Mouse (Mus musculus): Measurements from ENCODE around the gene Gprc5d. TPM values are rescaled to one million over a fixed set of nuclear protein-coding genes. Genes with fewer than 3 reads are reported as not detected.

Gene Gprc5d
- total and polyA plus RNA-seq, 3 experiments, result not detected

- ATAC-seq (ENCODE audit: extremely low read depth, insufficient number of reproducible peaks, low FRiP score, poor library complexity, severe bottlenecking), result no peak
- Histone ChIP-seq H3K27me3 (ENCODE audit: insufficient read depth, low read length) (no peaks in the 10 kb centered on the region), H3K36me3 (replicated peaks) (peaks cover 62% of the 10 kb centered on the region), H3K4me3 (ENCODE audit: low read depth, low read length) (no peak overlapping the region), H3K9me3 (replicated peaks) (peaks cover 26% of the 10 kb centered on the region), H3K4me1 (ENCODE audit: insufficient read depth, low read depth, low read length) (no peaks in the 10 kb centered on the region)
- DNase-seq (ENCODE audit: low spot score), result no peak
- TF ChIP-seq GATA1 (IDR thresholded peaks at IDR 0.05; ENCODE audit: borderline replicate concordance, low read length), result no peak
- no peak for TF ChIP-seq CTCF (IDR thresholded peaks at IDR 0.05; ENCODE audit: low read depth, low read length)
- no peak for TF ChIP-seq GATA2 (IDR thresholded peaks at IDR 0.05; ENCODE audit: borderline replicate concordance, low read depth, low read length)
- no peak for TF ChIP-seq POLR2AphosphoS5 (IDR thresholded peaks at IDR 0.05; ENCODE audit: insufficient replicate concordance, low read depth, low read length)
- no peak for TF ChIP-seq TAL1 (conservative IDR thresholded peaks at IDR 0.05; ENCODE audit: low read depth, low read length)
Observed at GRCm38 (mm10) chr6:135138746-135139145, 20.7 kb upstream of the Gprc5d start.

- no peak for ATAC-seq (ENCODE audit: extremely low read depth, insufficient number of reproducible peaks, low FRiP score, poor library complexity, severe bottlenecking)
- TF ChIP-seq POLR2AphosphoS5 (IDR thresholded peaks at IDR 0.05; ENCODE audit: insufficient replicate concordance, low read depth, low read length) (no peak), CTCF (IDR thresholded peaks at IDR 0.05; ENCODE audit: low read depth, low read length) (no peak), GATA1 (IDR thresholded peaks at IDR 0.05; ENCODE audit: borderline replicate concordance, low read length) (no peak), TAL1 (conservative IDR thresholded peaks at IDR 0.05; ENCODE audit: low read depth, low read length) (no peak), GATA2 (IDR thresholded peaks at IDR 0.05; ENCODE audit: borderline replicate concordance, low read depth, low read length) (no peak)
- peaks cover 28% of the 10 kb centered on the region for H3K9me3 ChIP-seq (replicated peaks)
- no peak for DNase-seq (ENCODE audit: low spot score)
- peaks cover 56% of the 10 kb centered on the region for H3K36me3 ChIP-seq (replicated peaks)
- H3K4me3 ChIP-seq (ENCODE audit: low read depth, low read length), result no peak overlapping the region
- no peaks in the 10 kb centered on the region for H3K4me1 ChIP-seq (ENCODE audit: insufficient read depth, low read depth, low read length)
- no peaks in the 10 kb centered on the region for H3K27me3 ChIP-seq (ENCODE audit: insufficient read depth, low read length)
Observed at GRCm38 (mm10) chr6:135138207-135138606, 20.1 kb upstream of the Gprc5d start.

GRCm38 (mm10) chr6:135137736-135138135 lies 19.7 kb upstream of the Gprc5d start:
- peaks cover 28% of the 10 kb centered on the region for H3K9me3 ChIP-seq (replicated peaks)
- no peaks in the 10 kb centered on the region for H3K4me1 ChIP-seq (ENCODE audit: insufficient read depth, low read depth, low read length)
- no peak overlapping the region for H3K4me3 ChIP-seq (ENCODE audit: low read depth, low read length)
- DNase-seq (ENCODE audit: low spot score) (no peak), ATAC-seq (ENCODE audit: extremely low read depth, insufficient number of reproducible peaks, low FRiP score, poor library complexity, severe bottlenecking) (no peak)
- peaks cover 52% of the 10 kb centered on the region for H3K36me3 ChIP-seq (replicated peaks)
- TF ChIP-seq GATA2 (IDR thresholded peaks at IDR 0.05; ENCODE audit: borderline replicate concordance, low read depth, low read length), result no peak
- TF ChIP-seq CTCF (IDR thresholded peaks at IDR 0.05; ENCODE audit: low read depth, low read length), result no peak
- no peak for TF ChIP-seq POLR2AphosphoS5 (IDR thresholded peaks at IDR 0.05; ENCODE audit: insufficient replicate concordance, low read depth, low read length)
- no peak for TF ChIP-seq TAL1 (conservative IDR thresholded peaks at IDR 0.05; ENCODE audit: low read depth, low read length)
- no peak for TF ChIP-seq GATA1 (IDR thresholded peaks at IDR 0.05; ENCODE audit: borderline replicate concordance, low read length)
- no peaks in the 10 kb centered on the region for H3K27me3 ChIP-seq (ENCODE audit: insufficient read depth, low read length)

- H3K9me3 ChIP-seq (replicated peaks), result peaks cover 28% of the 10 kb centered on the region
- H3K4me3 ChIP-seq (ENCODE audit: low read depth, low read length), result no peak overlapping the region
- no peaks in the 10 kb centered on the region for H3K4me1 ChIP-seq (ENCODE audit: insufficient read depth, low read depth, low read length)
- ATAC-seq (ENCODE audit: extremely low read depth, insufficient number of reproducible peaks, low FRiP score, poor library complexity, severe bottlenecking), result no peak
- no peak for DNase-seq (ENCODE audit: low spot score)
- TF ChIP-seq GATA2 (IDR thresholded peaks at IDR 0.05; ENCODE audit: borderline replicate concordance, low read depth, low read length), result no peak
- no peak for TF ChIP-seq CTCF (IDR thresholded peaks at IDR 0.05; ENCODE audit: low read depth, low read length)
- no peak for TF ChIP-seq TAL1 (conservative IDR thresholded peaks at IDR 0.05; ENCODE audit: low read depth, low read length)
- no peak for TF ChIP-seq GATA1 (IDR thresholded peaks at IDR 0.05; ENCODE audit: borderline replicate concordance, low read length)
- TF ChIP-seq POLR2AphosphoS5 (IDR thresholded peaks at IDR 0.05; ENCODE audit: insufficient replicate concordance, low read depth, low read length), result no peak
- H3K36me3 ChIP-seq (replicated peaks), result peaks cover 44% of the 10 kb centered on the region
- H3K27me3 ChIP-seq (ENCODE audit: insufficient read depth, low read length), result no peaks in the 10 kb centered on the region
Observed at GRCm38 (mm10) chr6:135136439-135137161, 18.5 kb upstream of the Gprc5d start.

- Histone ChIP-seq H3K36me3 (replicated peaks) (peaks cover 37% of the 10 kb centered on the region), H3K4me3 (ENCODE audit: low read depth, low read length) (no peak overlapping the region), H3K27me3 (ENCODE audit: insufficient read depth, low read length) (no peaks in the 10 kb centered on the region), H3K9me3 (replicated peaks) (peaks cover 25% of the 10 kb centered on the region), H3K4me1 (ENCODE audit: insufficient read depth, low read depth, low read length) (no peaks in the 10 kb centered on the region)
- ATAC-seq (ENCODE audit: extremely low read depth, insufficient number of reproducible peaks, low FRiP score, poor library complexity, severe bottlenecking), result no peak
- no peak for DNase-seq (ENCODE audit: low spot score)
- no peak for TF ChIP-seq CTCF (IDR thresholded peaks at IDR 0.05; ENCODE audit: low read depth, low read length)
- no peak for TF ChIP-seq TAL1 (conservative IDR thresholded peaks at IDR 0.05; ENCODE audit: low read depth, low read length)
- no peak for TF ChIP-seq GATA2 (IDR thresholded peaks at IDR 0.05; ENCODE audit: borderline replicate concordance, low read depth, low read length)
- no peak for TF ChIP-seq GATA1 (IDR thresholded peaks at IDR 0.05; ENCODE audit: borderline replicate concordance, low read length)
- TF ChIP-seq POLR2AphosphoS5 (IDR thresholded peaks at IDR 0.05; ENCODE audit: insufficient replicate concordance, low read depth, low read length), result no peak
Observed at GRCm38 (mm10) chr6:135135735-135136134, 17.7 kb upstream of the Gprc5d start.

GRCm38 (mm10) chr6:135133486-135133885 lies 15.4 kb upstream of the Gprc5d start:
- TF ChIP-seq GATA1 (IDR thresholded peaks at IDR 0.05; ENCODE audit: borderline replicate concordance, low read length) (no peak), GATA2 (IDR thresholded peaks at IDR 0.05; ENCODE audit: borderline replicate concordance, low read depth, low read length) (no peak), POLR2AphosphoS5 (IDR thresholded peaks at IDR 0.05; ENCODE audit: insufficient replicate concordance, low read depth, low read length) (no peak), TAL1 (conservative IDR thresholded peaks at IDR 0.05; ENCODE audit: low read depth, low read length) (no peak), CTCF (IDR thresholded peaks at IDR 0.05; ENCODE audit: low read depth, low read length) (no peak)
- no peak overlapping the region for H3K4me3 ChIP-seq (ENCODE audit: low read depth, low read length)
- ATAC-seq (ENCODE audit: extremely low read depth, insufficient number of reproducible peaks, low FRiP score, poor library complexity, severe bottlenecking) (no peak), DNase-seq (ENCODE audit: low spot score) (no peak)
- no peaks in the 10 kb centered on the region for H3K27me3 ChIP-seq (ENCODE audit: insufficient read depth, low read length)
- peaks cover 27% of the 10 kb centered on the region for H3K9me3 ChIP-seq (replicated peaks)
- no peaks in the 10 kb centered on the region for H3K4me1 ChIP-seq (ENCODE audit: insufficient read depth, low read depth, low read length)
- peaks cover 27% of the 10 kb centered on the region for H3K36me3 ChIP-seq (replicated peaks)

Data from G1E (cell line).